Mouse (Mus musculus): ENCODE results near the gene Ncln.

Ncln gene

DNA sequence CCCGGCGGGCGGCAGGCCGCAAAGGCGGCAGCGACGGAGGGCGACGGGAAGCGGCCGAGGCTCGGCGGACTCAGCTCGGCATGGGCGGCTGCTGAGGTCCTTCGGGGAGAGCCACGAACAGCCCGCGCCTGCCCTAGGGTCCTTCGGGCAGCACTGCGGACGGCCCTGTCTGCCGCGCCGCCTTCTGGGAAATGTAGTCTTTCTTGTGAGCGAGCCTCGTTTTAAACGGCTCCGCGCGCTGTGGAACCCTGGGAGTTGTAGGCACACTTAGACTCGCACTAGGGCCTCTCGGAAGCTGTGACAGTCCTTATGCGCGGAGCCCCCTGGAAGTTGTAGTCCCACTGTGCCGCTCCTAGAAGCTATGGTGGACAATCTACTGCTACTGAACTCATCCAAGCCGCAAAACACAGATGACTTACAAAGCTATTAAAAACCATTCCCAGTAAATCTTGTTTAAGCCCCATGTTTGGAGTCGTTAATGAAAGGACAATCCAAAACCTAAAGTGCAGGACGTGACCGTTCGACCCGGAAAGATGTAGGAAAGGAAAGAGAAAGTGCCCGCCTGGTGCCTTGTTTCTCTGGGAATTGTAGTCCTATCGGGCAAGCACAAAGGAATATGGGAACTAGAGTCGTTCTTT lies at the start of gene Ncln:
TSS of gene Ncln (minus strand) at position 129 of the 638 bp plus-strand sequence.
- peak; percentile 98 to 99 for DNase-seq (ENCODE audit: low spot score in 2 of 2)

GRCm38 (mm10) chr10:81545161-81545747 lies 49.1 kb upstream of the Ncln start, which contains the start of gene Gna11:
Gene Gna11, minus strand, starts transcription at chr10:81545190.
- peak; percentile 99 to 100 for DNase-seq (ENCODE audit: low spot score in 2 of 2)

DNA sequence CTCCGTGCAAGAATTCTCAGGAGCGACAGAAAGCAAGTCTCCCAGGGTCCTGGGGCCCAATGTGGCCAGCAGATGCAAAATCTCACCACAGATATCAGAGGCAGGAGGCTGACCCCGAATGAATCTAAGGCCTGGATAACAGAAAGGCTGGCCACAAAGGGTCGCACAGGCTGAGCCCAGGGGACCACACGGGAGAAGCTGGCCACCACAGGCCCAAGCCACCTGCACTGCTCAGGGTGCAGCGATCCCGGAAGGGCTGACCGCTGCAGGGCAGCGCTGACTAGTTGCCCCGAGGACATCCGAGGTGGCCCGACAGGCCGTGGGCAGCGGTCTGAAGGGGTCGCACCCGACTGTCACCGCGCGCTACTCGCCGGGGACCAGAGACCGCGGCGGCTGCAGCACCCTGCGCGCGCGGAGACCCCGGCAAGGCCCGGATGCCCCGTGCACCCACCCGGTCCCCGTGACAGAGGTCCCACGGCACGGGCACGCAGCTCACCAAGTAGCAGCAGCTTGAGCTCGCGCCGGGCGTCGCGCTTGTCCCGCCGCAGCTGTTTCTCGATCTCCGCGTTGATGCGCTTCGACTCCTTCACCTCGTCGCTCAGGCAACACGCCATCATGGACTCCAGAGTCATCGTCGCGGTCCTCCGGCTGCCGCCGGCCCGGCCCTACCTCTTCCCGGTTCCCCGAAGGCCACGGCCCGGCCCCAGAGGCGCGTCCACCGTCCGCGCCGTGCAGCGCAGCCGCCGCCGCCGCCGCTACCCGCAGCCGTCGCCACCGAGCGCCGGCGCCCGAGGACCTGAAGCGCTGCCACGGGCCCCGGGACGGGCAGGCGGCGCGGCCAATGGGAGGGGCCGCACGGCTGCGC lies 48.3 kb upstream of the Ncln start:
- DNase-seq (ENCODE audit: low spot score in 2 of 2), result no peak

- DNase-seq (ENCODE audit: low spot score in 2 of 2), result no peak
Observed at GRCm38 (mm10) chr10:81543633-81544032, 47.4 kb upstream of the Ncln start.

DNA sequence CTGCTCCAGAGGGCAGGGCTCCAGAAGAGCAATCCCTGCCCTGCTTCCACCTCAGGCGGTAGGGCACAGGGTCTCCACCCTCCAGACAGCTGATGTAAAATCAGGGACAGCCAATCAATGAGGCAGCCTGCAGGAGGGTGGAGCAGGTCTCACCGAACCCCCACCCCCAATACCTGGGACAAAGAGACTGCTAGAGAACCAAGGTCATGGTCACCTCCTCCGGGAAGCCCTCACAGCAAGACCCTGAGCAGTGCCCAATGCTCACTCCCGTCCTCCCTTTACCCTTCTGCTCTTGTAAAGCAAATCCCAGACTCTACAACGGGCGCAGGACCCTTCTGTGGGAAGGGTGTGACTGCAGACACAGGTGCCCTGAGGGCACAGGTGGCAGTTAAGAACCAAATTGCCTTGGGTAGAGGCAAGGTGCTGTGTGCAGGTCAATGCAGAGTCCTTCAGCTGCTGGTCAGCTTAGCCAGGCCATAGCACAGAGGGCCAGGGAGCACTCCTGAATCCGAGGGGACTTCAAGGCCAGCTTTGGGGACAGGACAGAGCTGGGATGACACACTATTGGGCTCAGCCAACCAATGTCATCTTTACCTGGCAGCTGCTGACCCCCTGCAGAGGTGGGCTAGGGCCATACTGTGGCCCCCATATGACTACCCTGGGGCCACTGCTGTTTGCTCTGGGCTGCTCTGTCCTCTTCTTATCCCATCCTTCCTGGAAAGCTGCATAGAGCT lies 46.7 kb upstream of the Ncln start:
- DNase-seq (ENCODE audit: low spot score in 2 of 2), result no peak

DNA sequence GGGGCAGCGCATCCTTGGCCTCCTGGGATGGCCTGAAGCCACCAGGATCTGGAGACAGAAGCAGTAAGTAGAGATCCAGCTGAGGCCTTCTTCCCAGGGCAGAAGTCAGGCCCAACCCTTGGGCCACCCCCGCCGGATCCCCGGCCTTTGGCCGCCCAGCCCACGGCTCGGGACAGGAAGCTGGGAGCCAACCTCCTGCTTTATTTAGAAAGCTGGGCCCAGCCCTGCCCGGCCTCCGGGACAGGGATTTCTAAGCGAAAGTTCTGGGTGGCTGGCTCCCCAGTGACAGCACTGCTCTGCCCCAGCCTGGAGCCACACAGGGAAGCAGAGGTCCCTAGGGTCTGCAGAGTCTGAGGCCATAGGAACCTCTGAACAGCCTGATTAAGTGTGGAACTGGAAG lies 45.6 kb upstream of the Ncln start:
- DNase-seq (ENCODE audit: low spot score in 2 of 2), result no peak

- DNase-seq (ENCODE audit: low spot score in 2 of 2), result no peak
Observed at GRCm38 (mm10) chr10:81541363-81541762, 45.2 kb upstream of the Ncln start.

GRCm38 (mm10) chr10:81538321-81539048 lies 42.3 kb upstream of the Ncln start:
- peak in 1 of 2 experiments; percentile 36 for DNase-seq (ENCODE audit: low spot score in 2 of 2)

DNA sequence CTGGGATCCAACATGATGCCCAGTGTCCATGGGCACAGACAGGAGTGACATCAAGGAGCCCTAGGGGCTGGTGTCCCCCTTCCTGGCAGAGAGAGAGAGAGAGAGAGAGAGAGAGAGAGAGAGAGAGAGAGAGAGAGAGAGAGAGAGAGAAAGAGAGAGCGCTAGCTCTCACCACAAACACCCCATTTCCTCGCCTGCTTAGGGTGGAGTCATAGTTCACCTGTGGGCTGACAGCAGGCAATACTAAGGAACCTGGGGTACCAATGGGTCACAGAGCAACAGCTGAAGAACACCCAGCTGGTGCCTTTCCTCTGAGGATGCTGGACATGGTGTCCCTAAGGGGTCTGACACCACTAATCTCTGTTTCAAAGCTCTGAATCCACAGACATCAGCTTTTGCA lies 41.2 kb upstream of the Ncln start:
- no peak for DNase-seq (ENCODE audit: low spot score in 2 of 2)

- DNase-seq (ENCODE audit: low spot score in 2 of 2), result no peak
Observed at GRCm38 (mm10) chr10:81536734-81537133, 40.5 kb upstream of the Ncln start.

GRCm38 (mm10) chr10:81534826-81535225 lies 38.6 kb upstream of the Ncln start:
- DNase-seq (ENCODE audit: low spot score in 2 of 2), result no peak

DNA sequence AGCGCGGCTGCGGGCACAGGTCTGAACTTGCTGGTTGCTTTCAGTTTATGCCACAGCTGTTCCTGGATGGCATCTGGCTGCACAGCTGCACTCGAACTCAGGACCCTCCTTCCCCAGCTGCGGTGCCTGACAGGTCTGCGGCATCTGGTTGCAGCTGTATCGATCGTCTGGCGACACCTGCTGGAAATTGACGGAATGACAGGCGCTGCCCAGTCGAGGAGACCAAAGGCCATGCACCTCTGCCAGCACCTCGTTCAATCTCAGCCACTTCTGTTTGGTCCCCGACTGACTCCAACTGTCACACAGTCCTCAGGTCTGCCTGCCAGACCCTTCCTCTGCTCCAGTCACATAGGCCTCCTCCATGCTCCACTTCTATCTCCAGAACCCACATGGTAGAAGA lies 30.6 kb upstream of the Ncln start:
- DNase-seq (ENCODE audit: low spot score in 2 of 2), result peak; percentile 72 to 73

GRCm38 (mm10) chr10:81525017-81525694 lies 29.0 kb upstream of the Ncln start:
- no peak for DNase-seq (ENCODE audit: low spot score in 2 of 2)

DNA sequence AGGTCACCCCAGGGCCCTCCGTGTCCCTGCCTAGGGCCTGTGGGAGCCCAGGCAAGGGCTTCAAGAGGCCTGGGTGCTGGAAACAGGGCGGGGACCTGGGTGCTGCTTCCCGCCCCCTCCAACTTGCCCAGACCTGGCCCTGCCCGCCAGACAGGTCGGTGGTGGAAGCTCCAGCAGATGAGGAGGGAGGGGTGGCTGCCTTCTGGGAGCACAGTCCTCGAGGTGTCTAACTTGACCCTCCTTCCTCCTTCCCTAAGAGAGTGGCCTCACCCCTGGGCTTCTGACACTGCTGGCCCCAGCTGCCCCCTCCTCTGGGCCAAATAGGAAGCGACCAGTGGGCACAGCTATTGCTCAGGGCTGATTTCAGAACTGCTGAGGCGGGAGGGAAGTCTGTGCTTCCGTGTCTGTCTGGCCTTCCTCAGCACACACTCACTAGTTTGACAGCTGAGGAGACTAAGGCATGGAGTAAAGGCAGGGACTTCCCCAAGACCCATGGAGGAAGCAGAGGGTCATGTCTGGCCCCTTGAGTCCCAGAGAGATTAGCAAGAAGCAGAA lies 27.9 kb upstream of the Ncln start, which contains the start of gene Gna15:
TSS of gene Gna15 (minus strand) at position 175 of the 555 bp plus-strand sequence.
- DNase-seq (ENCODE audit: low spot score in 2 of 2), result no peak

DNA sequence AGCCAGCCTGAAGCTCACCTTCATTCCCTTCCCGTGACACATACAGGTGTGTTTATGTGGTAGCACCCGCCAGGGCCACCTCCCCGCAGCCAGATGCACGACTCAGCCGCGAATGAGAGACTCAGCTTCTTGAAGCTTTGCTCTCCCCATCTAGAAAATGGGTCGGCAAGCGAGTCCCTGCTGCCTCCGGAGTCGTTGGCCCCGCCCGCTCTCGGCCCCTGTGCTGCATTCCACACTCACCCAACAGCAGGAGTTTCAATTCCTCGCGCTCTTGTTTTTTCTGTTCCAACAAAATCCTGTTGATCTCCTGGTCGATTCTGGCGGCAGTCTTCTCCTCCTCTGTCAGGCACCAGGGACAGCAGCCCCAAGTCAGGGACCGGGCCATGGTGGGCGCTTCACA lies 27.4 kb upstream of the Ncln start:
- no peak for DNase-seq (ENCODE audit: low spot score in 2 of 2)

GRCm38 (mm10) chr10:81523142-81523541 lies 26.9 kb upstream of the Ncln start:
- DNase-seq (ENCODE audit: low spot score in 2 of 2), result no peak

- DNase-seq (ENCODE audit: low spot score in 2 of 2), result no peak
Observed at GRCm38 (mm10) chr10:81519978-81520365, 23.8 kb upstream of the Ncln start.

GRCm38 (mm10) chr10:81519227-81519977 lies 23.2 kb upstream of the Ncln start:
- DNase-seq (ENCODE audit: low spot score in 2 of 2), result no peak

DNA sequence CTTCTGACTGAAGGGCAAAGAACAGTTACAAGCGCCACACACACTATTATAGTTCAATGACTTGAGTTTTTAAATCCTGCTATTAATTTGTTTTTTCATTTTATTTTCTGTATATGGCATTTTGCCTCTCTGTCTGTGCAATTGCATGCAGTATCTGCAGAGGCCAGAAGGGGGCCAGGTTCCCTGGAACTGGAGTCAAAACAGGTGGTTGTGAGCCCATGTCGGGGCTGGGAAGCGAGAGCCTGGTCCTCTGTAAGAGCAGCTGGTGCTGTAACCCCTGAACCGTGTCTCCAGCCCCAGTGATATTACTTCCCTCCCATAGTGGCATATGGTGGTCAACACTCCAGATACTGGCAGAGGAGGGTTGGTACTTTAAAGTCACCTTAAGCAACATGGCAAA lies 22.4 kb upstream of the Ncln start:
- DNase-seq (ENCODE audit: low spot score in 2 of 2), result peak in 1 of 2 experiments; percentile 59

GRCm38 (mm10) chr10:81517227-81517626 lies 21.0 kb upstream of the Ncln start:
- no peak for DNase-seq (ENCODE audit: low spot score in 2 of 2)

Data from frontal cortex, postnatal 36 days (tissue).